Mouse (Mus musculus) heart, postnatal 0 days (tissue): ENCODE results near the gene Jsrp1. TPM values are rescaled to one million over a fixed set of nuclear protein-coding genes. Genes with fewer than 3 reads are reported as not detected.
A peak's percentile ranks its signal among the peaks of the same experiment; 100 is the strongest.

Source experiments
- ATAC-seq: fragments of 200-750 bp; cut with Nextera tagmentation; 2 replicates; pipeline ENCODE4 v1.8.0; 2017; ENCODE audit warnings: low read depth, moderate number of reproducible peaks, moderate library complexity; ENCODE audit not compliant: insufficient read depth
- DNase-seq: peaks from one replicate; pipeline ENCODE4 v3.0.0-alpha.2; 2016; ENCODE audit warnings: low spot score
- H3K27ac ChIP-seq: fragments of 300-500 bp; sonication (generic); 2 replicates; pipeline ENCODE4 v1.5.1; 2014; ENCODE audit warnings: low read depth, mild to moderate bottlenecking
- H3K27me3 ChIP-seq: fragments of 300-500 bp; sonication (generic); 2 replicates; pipeline ENCODE4 v1.6.1; 2014; ENCODE audit warnings: low read length, mixed read lengths; ENCODE audit not compliant: control insufficient read depth, insufficient read depth
- H3K36me3 ChIP-seq: fragments of 300-500 bp; sonication (generic); replicated peaks from 2 replicates; pipeline ENCODE4 v1.6.1; 2014; ENCODE audit warnings: low read length, mixed read lengths; ENCODE audit not compliant: control insufficient read depth, insufficient read depth
- H3K4me1 ChIP-seq: fragments of 300-500 bp; sonication (generic); 2 replicates; pipeline ENCODE4 v1.6.1; 2014; ENCODE audit warnings: antibody characterized with exemption; ENCODE audit not compliant: control insufficient read depth, insufficient read depth
- H3K4me2 ChIP-seq: fragments of 300-500 bp; sonication (generic); 2 replicates; pipeline ENCODE4 v1.6.1; 2014; ENCODE audit warnings: low read depth, mild to moderate bottlenecking, low read length, moderate library complexity
- H3K4me3 ChIP-seq: fragments of 300-500 bp; sonication (generic); 2 replicates; pipeline ENCODE4 v1.5.1; 2014; ENCODE audit warnings: low read depth, low read length
- H3K9ac ChIP-seq: fragments of 300-500 bp; sonication (generic); replicated peaks from 2 replicates; pipeline ENCODE4 v1.6.1; 2014; ENCODE audit warnings: low read depth, low read length, mixed read lengths
- H3K9me3 ChIP-seq: fragments of 300-500 bp; sonication (generic); replicated peaks from 2 replicates; pipeline ENCODE4 v1.6.1; 2016; ENCODE audit warnings: low read length; ENCODE audit not compliant: control insufficient read depth
- CTCF ChIP-seq: IDR thresholded peaks from 2 replicates; pipeline ENCODE4 v1.5.1; 2016; ENCODE audit warnings: antibody characterized with exemption, control low read depth, low read depth
- EP300 ChIP-seq: IDR thresholded peaks from 2 replicates; pipeline ENCODE4 v1.6.1; 2016; ENCODE audit warnings: antibody characterized with exemption, low read depth
- WGBS: fragments of 180-500 bp; shearing (Covaris S2); extraction: QIAGEN DNeasy Blood & Tissue Kit; methylation state at CpG from one replicate; pipeline ENCODE4 v1.1.7; 2014; 5-methylcytosine and 5-hydroxymethylcytosine counted together
- polyA plus RNA-seq: library from polyadenylated mRNA; unstranded; fragments of >200 nt; fragmentation: Nextera tagmentation; extraction: Ambion mirVana; gene quantifications from 2 replicates; pipeline ENCODE4 v1.2.1, GENCODE M21; 2015
- total RNA-seq: library from RNA; depleted of rRNA; stranded (reverse); fragments of >200 nt; gene quantifications from 2 replicates; pipeline ENCODE4 v1.2.3, GENCODE M21; 2014; ENCODE audit warnings: low replicate concordance

Jsrp1 gene
- total and polyA plus RNA-seq, 2 experiments from 2014 or later: 2.3 TPM; not detected in 1

- Histone ChIP-seq H3K4me2 (peak overlapping the region; percentile 95), H3K4me1 (peaks cover 20% of the 10 kb centered on the region), H3K27me3 (no peaks in the 10 kb centered on the region), H3K9ac (peak overlapping the region; percentile 94), H3K9me3 (no peaks in the 10 kb centered on the region), H3K27ac (peak overlapping the region; percentile 95), H3K4me3 (peak overlapping the region; percentile 88), H3K36me3 (peaks cover 23% of the 10 kb centered on the region)
- no peak for ATAC-seq
- no peak for DNase-seq
- TF ChIP-seq EP300 (no peak), CTCF (no peak)
- 4% methylated on average over 29 of the region's 29 CpGs for WGBS
These were observed 14.0 kb upstream of the Jsrp1 start for GRCm38 (mm10) chr10:80827063-80827869.

DNA sequence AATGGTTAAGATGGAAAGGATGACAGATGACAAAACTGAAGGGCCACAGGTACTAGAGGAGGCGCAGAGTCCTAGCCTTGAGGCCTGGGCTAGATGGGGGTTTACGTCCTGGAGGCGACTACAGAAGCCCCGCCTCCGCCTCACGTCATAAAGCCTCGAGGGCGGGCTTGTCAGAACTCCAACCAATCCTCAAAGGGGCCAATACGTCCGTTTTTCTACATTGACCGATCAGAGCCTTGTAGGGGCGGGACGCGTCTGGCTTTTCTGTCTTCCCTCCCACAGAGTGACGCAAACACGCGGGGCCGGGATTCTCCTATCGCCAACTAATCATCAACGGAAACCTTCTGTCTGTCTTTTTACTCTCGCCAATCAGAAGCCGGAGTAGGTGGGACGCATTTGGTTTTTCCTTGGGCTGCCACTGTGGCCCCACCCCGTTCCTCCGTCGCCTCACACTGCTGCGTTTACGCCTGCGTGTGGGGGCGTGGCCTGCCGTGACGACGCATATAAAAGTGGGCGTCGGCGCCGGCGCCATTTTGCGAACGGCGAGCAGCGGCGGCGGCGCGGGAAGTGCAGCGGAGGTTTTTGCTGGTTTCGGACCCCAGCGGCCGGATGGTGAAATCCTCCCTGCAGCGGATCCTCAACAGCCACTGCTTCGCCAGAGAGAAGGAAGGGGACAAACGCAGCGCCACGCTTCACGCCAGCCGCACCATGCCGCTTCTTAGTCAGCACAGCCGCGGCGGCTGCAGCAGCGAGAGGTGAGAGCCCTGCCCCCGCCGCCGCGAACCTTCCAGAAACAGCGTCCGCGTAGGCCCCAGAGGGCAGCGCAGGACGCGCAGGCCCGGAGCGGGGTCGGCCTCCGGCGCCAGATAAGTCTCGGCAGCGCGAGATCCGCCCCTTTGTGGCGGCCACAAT, 13.1 kb upstream of the Jsrp1 start, which contains the start of gene Oaz1:
Gene Oaz1 (plus strand): TSS at position 506 of the 912 bp plus-strand sequence.
- H3K4me1 ChIP-seq: peaks cover 20% of the 10 kb centered on the region
- H3K4me2 ChIP-seq: peak within 1 kb of the TSS; percentile 95
- WGBS: under 1% methylated on average over 76 of the region's 82 CpGs
- H3K9ac ChIP-seq: peak within 1 kb of the TSS; percentile 94
- ATAC-seq: peak; percentile 96
- H3K27ac ChIP-seq: peak within 1 kb of the TSS; percentile 95
- peak; percentile 99 for DNase-seq
- H3K4me3 ChIP-seq: peak within 1 kb of the TSS; percentile 88
- H3K27me3 ChIP-seq: no peaks in the 10 kb centered on the region
- peaks cover 23% of the 10 kb centered on the region for H3K36me3 ChIP-seq
- TF ChIP-seq CTCF (no peak), EP300 (no peak)
- H3K9me3 ChIP-seq: no peaks in the 10 kb centered on the region

DNA sequence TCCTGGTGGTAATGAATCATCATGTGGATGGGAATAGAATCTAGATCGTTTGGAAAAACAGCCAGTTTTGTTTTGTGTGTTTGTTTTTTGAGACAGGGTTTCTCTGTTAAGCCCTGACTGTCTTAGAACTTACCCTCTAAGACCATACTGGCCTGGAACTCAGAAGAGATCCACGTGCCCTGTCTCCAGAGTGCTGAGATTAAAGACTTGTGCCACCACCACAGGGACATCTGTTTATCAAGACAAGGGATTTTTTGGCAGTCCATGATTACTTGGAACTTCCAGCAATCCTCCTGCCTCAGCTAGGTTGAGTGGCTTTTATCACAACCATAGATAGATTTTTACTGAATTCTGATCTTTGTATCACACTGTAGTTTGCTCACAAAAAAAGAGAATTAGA, 11.5 kb upstream of the Jsrp1 start:
- DNase-seq: no peak
- H3K27me3 ChIP-seq: no peaks in the 10 kb centered on the region
- ATAC-seq: no peak
- no peak overlapping the region for H3K4me3 ChIP-seq
- no peak overlapping the region; the same call in 1 of the 2 replicates for H3K27ac ChIP-seq
- no peaks in the 10 kb centered on the region for H3K9me3 ChIP-seq
- H3K36me3 ChIP-seq: peaks cover 14% of the 10 kb centered on the region
- H3K4me1 ChIP-seq: peaks cover 12% of the 10 kb centered on the region
- TF ChIP-seq CTCF (no peak), EP300 (no peak)
- no peak overlapping the region for H3K9ac ChIP-seq
- 68% methylated on average over 2 of the region's 2 CpGs for WGBS
- no peak overlapping the region for H3K4me2 ChIP-seq

DNA sequence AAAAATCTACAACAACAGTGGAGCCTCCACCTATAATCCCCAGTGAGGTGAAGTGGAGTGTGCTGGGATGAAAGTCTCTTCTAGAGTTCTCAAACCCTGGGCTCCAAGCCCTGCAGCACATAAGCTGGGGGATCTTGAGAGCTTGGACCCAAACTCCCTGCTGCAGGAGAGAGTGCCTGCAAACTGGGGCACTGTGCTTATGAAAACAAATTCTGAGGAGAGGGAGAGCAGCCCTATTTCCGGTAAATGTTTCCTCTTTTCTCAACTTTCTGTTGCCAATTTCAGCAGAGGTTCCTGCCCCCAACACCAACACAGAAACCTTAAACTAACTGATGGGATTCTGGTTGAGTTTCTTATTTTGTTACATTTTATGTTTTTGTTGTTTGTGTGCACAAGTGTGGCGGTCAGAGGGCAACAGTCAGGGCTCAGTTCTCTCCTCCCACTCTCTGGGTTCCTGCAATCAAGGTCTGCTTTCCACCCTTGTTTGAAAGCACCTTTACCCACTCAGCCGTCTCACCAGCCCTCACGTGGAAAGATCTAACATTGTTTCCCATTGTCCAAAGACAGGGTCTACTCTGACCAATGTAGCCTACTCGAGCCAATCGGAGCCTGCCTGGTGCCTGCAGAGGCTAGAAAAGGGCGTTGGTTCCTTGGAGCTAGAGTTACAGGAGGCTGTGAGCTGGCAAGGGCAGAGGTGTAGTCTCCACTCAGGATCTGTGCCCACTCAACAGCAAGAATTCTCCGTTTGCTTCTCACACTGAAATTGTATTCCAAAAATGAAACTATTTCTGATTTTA, 10.7 kb upstream of the Jsrp1 start:
- Histone ChIP-seq H3K4me1 (peaks cover 12% of the 10 kb centered on the region), H3K27ac (peak overlapping the region; percentile 64; the same call in 1 of the 2 replicates), H3K36me3 (peaks cover 6% of the 10 kb centered on the region), H3K4me3 (no peak overlapping the region), H3K27me3 (no peaks in the 10 kb centered on the region), H3K9me3 (no peaks in the 10 kb centered on the region), H3K9ac (no peak overlapping the region), H3K4me2 (peak overlapping the region; percentile 23; the same call in 1 of the 2 replicates)
- TF ChIP-seq EP300: no peak
- no peak for TF ChIP-seq CTCF
- no peak for ATAC-seq
- 45% methylated on average over 8 of the region's 8 CpGs for WGBS
- DNase-seq: no peak

- no peaks in the 10 kb centered on the region for H3K9me3 ChIP-seq
- peaks cover under 1% of the 10 kb centered on the region; the same call in 1 of the 2 replicates for H3K36me3 ChIP-seq
- peaks cover 8% of the 10 kb centered on the region for H3K4me1 ChIP-seq
- no peak overlapping the region for H3K4me3 ChIP-seq
- WGBS: 83% methylated on average over 1 of the region's 1 CpGs
- H3K9ac ChIP-seq: no peak overlapping the region
- DNase-seq (no peak), ATAC-seq (no peak)
- H3K27ac ChIP-seq: no peak overlapping the region
- TF ChIP-seq CTCF (peak; percentile 21; the same call in 1 of the 2 replicates), EP300 (no peak)
- no peaks in the 10 kb centered on the region for H3K27me3 ChIP-seq
- H3K4me2 ChIP-seq: no peak overlapping the region
These were observed 10.0 kb upstream of the Jsrp1 start for GRCm38 (mm10) chr10:80823316-80823715.
